Mouse (Mus musculus) mature B cell (primary cell): ENCODE measurements around the gene Pml.

Experiments
- in situ Hi-C: fragments of 300-500 bp; cut with MboI; formaldehyde crosslinking; loops from 2 replicates; pipeline ENCODE4 v1.14.3; 2019

The Pml gene

DNA sequence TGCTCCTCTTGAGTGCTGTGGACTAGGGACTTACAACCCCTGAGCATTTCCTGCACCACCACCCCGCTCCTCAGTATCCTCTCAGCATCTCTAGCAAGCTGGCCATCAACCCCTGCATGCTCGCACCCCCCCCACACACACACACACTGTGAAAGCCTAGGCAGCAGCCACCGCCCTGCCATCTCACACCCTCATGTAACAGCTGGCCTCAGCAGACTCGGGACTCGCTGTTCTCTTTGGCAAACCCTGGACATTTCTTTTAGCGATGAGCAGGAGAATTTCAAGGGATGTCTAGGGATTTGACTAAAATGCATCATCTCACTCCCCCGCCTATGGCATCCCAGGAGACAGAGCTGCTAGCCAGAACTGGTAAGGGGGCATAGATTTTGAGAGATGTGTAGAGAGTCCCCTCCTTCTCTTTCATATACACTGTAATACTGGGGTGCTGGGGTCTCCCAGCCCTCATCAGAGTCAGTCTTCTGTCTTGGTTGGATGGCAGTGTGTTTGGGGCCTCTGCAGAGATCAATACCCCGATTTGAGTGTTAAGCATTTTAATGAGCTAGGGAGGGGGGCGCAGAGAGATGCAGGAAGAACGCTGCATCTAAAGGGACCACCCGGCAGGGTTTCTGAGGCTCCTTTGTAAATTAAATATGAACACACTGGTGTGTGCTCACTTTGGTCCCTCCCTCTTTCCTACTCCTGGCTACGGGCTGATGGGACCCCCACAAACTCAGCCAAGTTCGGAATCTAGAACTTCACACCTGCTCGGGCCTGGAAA is 46.7 kb downstream of the Pml start:
- in situ Hi-C loops = loop anchor here (10.0 kb wide), 2 partner anchors 148 to 172 kb away; partner anchors contain the start of gene Tbc1d21

GRCm38 (mm10) chr9:58201861-58202549 is 47.6 kb downstream of the Pml start:
- in situ Hi-C loops = loop anchor here (10.0 kb wide), 2 partner anchors 147 to 173 kb away; partner anchors contain the start of gene Tbc1d21

DNA sequence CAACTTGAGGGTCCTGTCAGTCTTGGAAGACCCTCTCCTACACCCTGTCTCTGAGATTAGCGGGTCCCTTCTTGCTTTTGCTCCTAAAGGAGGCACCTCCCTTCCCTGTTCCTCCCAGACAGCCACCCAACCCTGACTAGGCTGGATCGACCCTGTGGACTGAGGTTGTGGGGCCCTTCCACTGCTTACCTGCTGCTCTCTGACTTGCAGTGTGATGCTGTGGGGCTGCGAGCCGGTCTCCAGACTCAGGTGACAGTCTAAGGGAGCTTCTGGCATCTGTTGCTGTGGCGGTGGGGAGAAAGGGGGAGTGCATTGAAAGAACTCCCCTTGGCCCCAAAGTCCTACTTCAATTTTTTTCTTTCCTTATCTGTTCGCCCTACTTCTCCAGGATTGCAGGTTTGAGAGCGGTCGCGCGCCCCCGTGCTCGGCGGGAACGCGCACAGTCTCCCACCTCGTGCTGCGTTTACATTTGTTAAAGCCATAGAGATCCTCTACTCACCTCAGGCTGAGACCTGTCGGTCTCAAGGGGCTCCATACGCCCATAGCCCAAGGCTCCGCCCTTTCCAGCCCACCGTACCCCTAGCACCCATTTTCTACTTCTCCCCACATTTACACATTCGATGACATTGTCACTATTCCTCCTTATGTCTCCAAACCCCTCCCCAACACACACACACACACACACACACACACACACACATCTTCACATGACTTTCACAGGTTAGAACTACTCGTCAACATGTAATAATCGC is 48.3 kb downstream of the Pml start:
- in situ Hi-C loops = loop anchor here (10.0 kb wide), 2 partner anchors 146 to 174 kb away; partner anchors contain the start of gene Tbc1d21

DNA sequence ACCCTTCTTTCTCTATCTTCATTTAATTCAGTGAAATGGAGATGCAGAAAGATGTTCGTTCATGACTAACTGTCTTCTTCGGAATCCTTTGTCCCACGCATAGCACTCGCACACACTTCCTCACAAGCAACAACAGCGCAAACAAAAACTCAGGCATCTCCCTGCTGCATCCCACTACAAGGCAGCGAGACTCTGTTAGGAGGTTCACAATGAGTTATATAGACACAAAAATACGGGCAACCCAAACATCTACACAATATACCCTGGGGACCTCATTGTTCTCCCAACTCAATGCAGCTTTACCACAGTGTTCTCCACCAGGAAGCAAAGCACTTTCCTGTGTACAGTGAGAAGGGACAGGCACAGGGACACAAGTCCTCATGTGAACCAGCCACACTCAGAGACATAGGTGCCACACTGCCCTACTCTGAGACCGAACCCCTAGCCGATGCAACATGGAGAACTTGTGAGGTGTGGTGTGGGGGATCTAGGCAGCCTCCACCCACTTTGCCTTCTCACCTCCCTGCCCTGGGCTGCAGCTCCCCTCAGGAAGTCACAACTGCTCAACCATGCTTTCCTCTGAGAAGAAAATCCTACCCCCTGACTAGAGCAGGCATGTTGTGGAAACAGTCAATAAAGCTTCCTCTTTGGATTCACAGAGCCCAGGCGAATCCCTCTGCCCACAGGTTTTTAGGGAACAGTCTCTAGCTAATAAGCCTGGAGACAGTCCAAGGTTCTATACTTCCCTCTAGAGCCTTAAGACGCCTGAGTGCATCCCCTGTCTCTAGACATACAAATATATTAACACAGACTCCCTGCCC is 49.1 kb downstream of the Pml start:
- in situ Hi-C loops = loop anchor here (10.0 kb wide), 2 partner anchors 146 to 174 kb away; partner anchors contain the start of gene Tbc1d21

- in situ Hi-C loops = loop anchor here (10.0 kb wide), 2 partner anchors 145 to 175 kb away; partner anchors contain the start of gene Tbc1d21
Observed at GRCm38 (mm10) chr9:58199381-58200269, 50.0 kb downstream of the Pml start.

DNA sequence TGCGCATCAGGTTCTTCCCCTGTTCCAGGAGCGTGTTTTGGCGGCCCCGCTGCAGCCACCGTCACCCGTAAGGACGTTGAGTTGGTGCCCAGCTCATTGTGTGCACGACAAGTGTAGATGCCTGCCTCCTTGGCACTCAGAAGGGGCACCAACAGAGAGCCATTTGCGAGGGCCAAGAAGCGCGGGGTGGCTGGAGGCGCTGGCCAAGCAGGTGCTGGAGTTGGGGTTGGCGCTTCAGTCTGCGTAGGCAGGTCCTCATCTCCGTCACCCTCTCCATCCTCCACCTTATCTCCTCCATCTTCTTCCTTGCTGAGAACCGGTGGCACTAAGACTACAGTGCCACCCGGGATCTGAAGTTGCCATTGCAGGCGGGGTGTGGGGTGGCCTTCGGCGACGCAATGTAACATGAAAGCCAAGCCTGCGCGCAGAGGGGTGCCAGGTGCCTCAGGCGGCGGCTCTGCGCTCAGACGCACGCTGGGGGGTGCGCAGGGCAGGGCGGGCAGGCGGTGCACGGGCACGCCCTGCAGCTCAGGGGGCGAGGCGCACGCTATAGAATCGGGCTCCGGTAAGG is 50.7 kb downstream of the Pml start:
- in situ Hi-C loops = no loop called here

GRCm38 (mm10) chr9:58197781-58198701 is 51.5 kb downstream of the Pml start:
- in situ Hi-C loops = no loop called here

DNA sequence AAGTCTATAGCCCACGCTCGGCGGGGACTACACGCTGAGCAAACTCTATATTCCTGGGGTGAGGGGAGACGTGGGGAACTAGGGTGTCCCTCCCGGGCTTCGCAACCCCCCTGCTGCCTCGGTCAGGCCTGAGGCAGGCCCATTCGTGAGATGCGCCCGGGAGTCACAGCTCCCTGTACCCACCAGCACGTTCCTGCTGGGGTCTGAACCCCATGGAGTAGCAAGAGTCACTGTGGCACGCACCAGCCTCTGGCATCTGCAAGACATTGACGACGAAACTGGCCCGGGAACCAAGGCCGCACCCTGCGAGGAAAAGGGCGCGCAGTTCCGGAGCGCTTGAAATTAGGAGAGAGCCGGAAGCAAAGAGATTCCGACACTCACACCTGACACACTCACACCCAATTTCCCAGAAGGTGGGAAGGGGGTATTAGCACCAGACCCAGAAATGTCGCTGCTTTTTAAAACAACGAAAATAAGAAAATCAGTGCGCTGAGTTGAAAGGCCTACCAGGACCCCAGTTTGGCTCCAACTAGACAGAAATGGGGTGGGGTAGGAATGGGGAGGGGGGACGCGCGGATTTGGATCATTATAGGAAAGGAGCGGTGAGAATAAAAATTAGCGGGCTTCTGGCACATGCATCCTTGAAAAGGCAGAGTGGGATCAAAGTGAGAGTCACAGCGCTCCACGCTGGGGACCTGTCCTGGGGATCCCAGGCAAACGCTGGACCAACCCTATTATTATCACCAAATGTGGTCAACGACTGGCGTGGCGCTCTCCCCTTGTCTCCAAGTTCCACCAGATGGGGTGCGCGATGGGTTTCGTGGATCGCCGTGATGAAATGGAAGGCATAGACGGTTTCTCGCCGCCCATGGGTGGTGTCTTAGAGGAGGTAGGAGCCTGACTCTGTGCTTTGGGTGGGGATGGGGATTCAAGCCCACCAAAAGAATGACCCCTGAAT is 52.7 kb downstream of the Pml start:
- in situ Hi-C loops = no loop called here

GRCm38 (mm10) chr9:58196141-58196540 is 53.4 kb downstream of the Pml start:
- in situ Hi-C loops = no loop called here

- in situ Hi-C loops = no loop called here
Observed at GRCm38 (mm10) chr9:58195671-58196070, 53.9 kb downstream of the Pml start.

GRCm38 (mm10) chr9:58194222-58194621 is 55.4 kb downstream of the Pml start:
- in situ Hi-C loops = no loop called here

GRCm38 (mm10) chr9:58184456-58184855 is 65.1 kb downstream of the Pml start:
- in situ Hi-C loops = no loop called here

- in situ Hi-C loops = no loop called here
Observed at GRCm38 (mm10) chr9:58179390-58179789, 70.2 kb downstream of the Pml start.

GRCm38 (mm10) chr9:58177165-58177564 is 72.4 kb downstream of the Pml start:
- in situ Hi-C loops = no loop called here

DNA sequence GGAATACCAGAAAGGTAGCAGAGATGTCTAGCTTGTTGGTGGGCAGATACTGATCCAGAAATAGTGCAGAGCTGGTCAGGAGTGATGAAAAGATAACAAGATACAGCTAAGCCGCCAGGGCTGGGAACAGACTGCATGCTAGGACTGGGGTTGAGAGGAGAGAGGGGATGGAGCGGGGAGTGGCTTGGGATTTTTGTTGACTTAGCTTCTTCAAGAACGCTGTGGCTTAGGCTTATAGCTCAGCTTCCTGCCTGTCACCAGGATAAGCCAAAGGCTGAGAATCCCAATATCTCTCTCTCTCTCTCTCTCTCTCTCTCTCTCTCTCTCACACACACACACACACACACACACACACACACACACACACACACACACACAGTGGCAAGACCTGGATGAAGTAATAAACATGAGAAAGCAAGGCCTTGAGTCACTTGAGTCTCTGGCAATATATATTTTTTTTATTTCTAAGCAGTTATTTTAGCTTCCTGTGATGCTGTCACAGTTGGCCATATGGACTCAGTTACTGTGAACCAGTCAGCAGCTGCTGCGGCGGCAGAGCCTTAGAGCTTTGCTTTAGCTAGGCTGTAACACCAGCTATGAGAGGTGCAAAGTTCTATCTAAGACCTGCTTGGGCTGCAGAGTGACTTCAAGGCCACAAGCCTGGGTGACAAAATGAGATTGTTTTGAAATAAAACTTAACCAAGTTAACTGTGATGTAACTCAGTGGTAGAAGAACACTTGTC is 73.7 kb downstream of the Pml start:
- in situ Hi-C loops = no loop called here

DNA sequence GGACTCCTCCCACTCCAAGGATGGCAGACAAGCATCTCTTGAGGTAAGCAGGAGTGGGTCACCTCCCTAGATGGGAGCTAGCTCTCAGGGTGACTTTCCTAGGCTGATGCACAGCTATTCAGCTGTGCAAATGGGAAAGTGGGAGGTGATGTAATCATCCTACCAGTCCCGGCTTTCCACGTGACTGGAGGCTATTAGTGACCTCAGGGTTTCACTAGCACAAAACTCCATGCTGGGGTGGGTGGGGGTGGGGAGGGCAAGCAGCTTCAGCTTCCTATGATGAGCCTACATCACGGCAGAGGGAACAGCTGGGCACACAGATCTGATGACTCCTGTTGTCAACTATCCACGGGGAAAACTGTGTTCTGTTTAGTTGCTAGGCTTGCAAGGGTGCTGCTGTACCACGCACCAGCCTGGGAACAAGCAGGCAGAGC is 74.8 kb downstream of the Pml start:
- in situ Hi-C loops = no loop called here

- in situ Hi-C loops = no loop called here
Observed at GRCm38 (mm10) chr9:58172863-58173262, 76.7 kb downstream of the Pml start.
